Mouse (Mus musculus): Measurements from ENCODE around the gene Rnf181.

DNA sequence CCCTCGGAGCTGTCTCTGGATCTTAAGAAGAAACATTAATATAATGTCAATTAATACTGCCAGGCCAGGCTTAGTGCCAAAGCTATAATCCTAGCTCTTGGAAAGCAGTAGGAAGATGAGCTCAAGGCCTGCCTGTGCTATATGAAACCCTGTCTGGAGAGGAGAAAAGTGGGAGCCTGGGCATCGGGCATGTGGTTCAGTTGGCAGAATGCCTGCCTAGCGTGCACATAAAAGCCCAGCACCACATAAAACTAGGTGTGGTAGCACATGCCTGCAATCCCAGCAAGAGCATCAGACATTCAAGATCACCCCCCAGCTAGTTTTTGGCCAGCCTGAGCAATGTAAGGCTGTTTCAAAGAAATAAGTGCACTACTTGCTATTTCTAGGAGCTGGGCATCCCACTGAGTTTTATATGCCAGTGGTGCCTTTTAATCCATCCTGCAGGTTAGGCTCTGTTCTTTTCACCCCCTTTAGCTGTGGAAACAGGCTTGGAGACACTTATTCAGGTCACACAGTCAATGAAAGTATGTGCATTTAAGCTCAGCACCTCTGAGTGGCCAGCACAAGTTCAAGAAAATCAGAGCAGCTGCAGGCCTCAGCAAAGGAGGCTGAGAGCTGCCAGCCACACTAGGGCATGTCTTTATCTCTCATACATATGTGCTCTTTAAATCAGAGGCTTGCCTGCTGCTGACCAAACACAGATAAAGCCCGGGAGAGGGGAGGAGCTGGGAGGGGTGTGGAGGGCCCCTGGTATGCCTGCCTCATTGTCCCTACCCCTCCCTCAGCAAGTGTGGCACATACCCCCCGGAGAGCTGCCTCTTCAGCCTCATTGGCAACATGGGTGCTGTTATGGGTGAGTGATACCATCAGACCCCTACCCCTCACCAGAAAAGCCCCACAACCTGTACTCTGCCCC, 9.3 kb downstream of the Rnf181 start:
- TF ChIP-seq POLR2A (IDR thresholded peaks at IDR 0.05; ENCODE audit: low read depth, low read length): no peak
- no peak for TF ChIP-seq CTCF (IDR thresholded peaks at IDR 0.05; ENCODE audit: extremely low read depth, insufficient read depth, insufficient read length, insufficient replicate concordance)

Measured in spleen, adult 2 months (tissue).